Mouse (Mus musculus): ENCODE results near the gene Inpp5b.
"Not testable (repeated sequence)": the region's sequence is repeated elsewhere in the genome, so short reads cannot be mapped to it uniquely, and the experiment has no call there.

Inpp5b gene

GRCm38 (mm10) chr4:124741376-124742343, at the start of gene Inpp5b:
TSS of gene Inpp5b (plus strand) at chr4:124741850.
- peak; percentile 75 for DNase-seq (ENCODE audit: low spot score)

GRCm38 (mm10) chr4:124692416-124692861, 49.2 kb upstream of the Inpp5b start:
- no peak for DNase-seq (ENCODE audit: low spot score)

- DNase-seq (ENCODE audit: low spot score) = peak; percentile 76
These were observed 48.3 kb upstream of the Inpp5b start, which contains the start of gene Utp11 for GRCm38 (mm10) chr4:124693135-124693894. TSS of gene Utp11 (minus strand) at chr4:124693600.

GRCm38 (mm10) chr4:124694572-124694971, 47.1 kb upstream of the Inpp5b start:
- DNase-seq (ENCODE audit: low spot score) = no peak

- DNase-seq (ENCODE audit: low spot score) = no peak
These were observed 45.7 kb upstream of the Inpp5b start for GRCm38 (mm10) chr4:124695786-124696516.

DNA sequence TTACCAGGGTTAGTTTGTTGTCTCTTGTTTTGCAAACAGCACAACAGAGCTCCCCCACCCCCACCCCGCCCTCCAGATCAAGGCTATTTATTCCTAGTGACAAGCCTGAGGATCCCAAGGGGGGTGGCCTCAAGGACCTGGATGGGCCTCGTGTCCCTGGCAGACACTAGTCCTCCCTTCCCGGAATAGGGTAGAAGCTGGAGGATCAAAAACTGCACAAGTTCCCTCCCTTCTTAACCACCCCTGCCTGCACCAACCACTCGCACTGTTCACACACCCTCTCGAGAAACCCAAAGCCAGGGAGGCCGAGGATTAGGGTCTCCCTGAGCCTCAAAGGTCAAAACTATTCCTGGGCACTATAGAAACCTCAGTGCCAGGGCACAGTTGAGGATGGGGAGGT, 41.9 kb upstream of the Inpp5b start:
- no peak for DNase-seq (ENCODE audit: low spot score)

DNA sequence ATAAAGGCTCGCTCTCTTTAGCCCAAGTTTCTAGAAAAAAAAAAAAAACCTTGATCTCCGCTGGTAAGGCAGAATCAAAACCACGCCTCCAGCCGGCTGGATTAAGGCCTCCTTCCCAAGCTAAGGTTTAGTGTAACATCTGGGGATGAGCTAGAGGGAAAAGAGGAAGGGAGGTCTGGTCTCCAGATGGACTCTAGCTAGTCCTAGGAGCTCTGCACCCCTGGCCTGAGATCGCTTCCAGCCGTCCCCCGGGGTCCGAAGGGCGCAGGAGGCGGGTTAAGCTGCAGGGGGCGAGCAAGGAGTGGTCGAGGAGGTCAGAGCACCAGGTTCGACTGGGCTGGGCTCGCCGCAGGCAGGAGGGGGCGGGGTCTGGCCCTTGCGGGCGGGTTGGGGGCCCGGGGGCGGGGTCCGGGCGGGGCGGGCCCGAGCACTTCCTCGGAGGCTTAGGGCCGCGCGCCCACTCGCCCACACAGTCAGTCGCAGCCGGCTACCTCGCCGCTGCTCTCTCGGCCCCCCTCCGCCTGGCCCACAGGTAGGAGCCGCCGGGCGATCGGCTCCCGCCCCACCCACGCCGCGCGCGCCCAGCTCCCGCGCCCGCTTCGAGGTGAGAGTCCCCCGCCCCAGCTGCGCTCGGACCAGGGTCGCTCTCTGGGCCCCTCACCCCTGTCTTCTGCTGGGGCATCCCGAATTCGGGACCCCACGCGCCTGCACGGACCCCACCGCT, 41.2 kb upstream of the Inpp5b start, which contains the start of gene Fhl3:
TSS of gene Fhl3 (plus strand) at position 454 of the 724 bp plus-strand sequence.
- peak; percentile 56 for DNase-seq (ENCODE audit: low spot score)

DNA sequence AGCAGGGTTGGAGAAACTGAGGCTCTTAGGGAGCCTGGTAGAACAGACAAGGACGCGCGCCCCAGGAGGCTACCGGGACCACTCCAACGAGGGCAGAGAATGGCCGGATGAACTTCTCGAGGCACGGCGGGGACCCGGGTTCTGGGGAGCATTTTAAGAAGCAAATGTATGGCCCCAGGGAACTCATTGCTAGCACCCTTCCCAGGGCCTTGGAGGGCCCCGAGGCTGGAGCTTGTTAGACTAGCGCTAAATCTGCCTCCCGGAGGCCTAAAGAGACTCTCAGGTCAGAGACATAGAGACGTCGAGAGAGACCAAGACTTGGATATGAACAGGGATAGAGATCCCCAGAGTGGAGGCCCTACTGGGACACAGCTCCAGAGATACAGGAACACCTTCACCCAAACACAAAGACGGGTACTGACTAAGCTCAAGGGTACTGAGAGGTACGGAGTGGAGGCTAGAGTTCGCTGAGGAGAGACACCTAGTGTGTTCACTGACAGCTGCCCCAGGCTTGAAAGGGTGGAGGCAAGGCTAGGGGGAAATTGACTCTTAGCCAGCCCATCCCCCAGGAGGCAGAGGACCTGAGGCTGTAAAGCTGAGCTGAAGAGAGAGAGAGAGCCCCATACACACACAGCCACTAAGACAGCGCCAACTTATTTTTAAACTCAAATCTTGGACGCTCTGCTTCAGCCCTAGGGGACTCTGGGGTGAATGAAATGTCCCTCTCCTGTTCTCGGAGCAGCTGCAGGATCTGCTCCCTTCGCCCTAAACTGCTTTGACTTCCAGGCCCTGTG, 40.4 kb upstream of the Inpp5b start:
- DNase-seq (ENCODE audit: low spot score) = no peak

GRCm38 (mm10) chr4:124701916-124702315, 39.7 kb upstream of the Inpp5b start:
- DNase-seq (ENCODE audit: low spot score) = no peak

DNA sequence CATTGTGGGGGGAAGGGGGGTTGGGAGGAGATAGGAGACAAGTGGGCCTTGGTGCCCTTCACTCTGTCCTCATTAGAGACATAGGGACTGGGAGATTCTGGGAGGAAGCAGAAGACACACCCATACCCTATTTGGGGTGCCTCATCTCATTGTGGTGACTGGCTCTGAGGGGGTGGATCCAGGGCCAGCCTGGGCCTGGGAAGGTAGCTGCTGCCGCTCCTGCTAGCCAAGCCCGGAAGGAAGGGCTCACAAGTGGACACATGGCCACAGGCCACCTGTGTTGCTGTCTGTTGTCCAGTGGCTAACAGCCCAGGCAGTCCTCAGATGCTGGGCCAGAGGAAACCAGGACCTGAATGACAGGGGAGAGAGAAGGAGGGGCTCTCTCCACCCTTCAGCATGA, 38.2 kb upstream of the Inpp5b start:
- no peak for DNase-seq (ENCODE audit: low spot score)

- DNase-seq (ENCODE audit: low spot score) = no peak
These were observed 37.5 kb upstream of the Inpp5b start for GRCm38 (mm10) chr4:124703881-124704796.

- DNase-seq (ENCODE audit: low spot score) = no peak
These were observed 36.7 kb upstream of the Inpp5b start for GRCm38 (mm10) chr4:124704797-124705474.

- no peak for DNase-seq (ENCODE audit: low spot score)
These were observed 35.9 kb upstream of the Inpp5b start for GRCm38 (mm10) chr4:124705661-124706269.

GRCm38 (mm10) chr4:124707381-124708199, 34.1 kb upstream of the Inpp5b start:
- DNase-seq (ENCODE audit: low spot score) = not testable (repeated sequence)

- DNase-seq (ENCODE audit: low spot score) = not testable (repeated sequence)
These were observed 33.5 kb upstream of the Inpp5b start for GRCm38 (mm10) chr4:124708200-124708517.

DNA sequence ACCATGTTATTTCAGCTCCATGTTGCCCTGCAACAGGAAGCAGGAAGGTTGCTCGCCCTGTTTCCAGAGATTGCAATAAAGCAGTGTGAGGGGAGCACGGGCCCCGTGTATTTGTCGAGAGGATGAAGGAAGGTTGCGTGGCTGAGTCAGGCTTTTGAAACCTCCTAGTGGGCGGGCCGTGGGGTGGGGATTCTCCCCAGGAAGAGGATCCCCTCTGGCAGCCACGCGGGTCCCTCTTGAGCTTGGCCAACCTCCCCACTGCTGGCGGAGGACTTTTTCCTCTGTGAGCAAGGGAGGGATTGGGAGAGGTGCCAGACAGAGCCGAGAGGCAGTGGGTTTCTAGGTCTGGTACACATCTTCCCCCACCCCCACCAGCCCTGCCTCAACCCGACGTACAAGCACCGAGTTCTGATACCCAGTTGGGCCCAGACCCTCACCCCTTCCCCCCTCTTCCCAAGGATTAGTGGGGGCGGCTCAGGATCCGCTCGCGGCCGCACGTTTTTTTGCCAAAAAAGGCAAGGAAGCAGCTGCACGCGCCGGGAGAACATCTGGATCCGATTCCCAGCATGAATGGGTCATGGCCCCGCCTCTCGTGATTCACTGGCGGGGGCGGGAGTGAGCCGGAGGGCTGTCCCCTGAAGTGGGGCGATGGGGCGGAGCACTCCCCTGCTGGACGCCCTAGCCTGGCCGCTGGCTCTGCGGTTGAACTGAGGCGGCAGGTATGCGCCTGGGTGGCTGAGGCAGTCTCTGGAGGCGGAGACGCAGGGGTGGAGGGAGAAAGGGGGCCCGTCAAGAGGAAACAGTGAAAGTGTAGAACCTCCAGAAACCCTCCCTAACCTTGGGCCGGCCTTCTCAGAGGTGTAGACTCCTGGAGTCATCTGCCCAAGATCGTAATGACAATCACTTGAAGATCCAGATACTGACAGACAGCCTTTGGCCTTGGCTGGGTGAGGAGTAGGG, 32.9 kb upstream of the Inpp5b start:
- DNase-seq (ENCODE audit: low spot score) = peak; percentile 91
